Mouse (Mus musculus): ENCODE results near the gene Trmt2b. TPM values are rescaled to one million over a fixed set of nuclear protein-coding genes. Genes with fewer than 3 reads are reported as not detected.

Gene Trmt2b
- polyA plus RNA-seq, 1 experiment from 2014 or later = 12.8 TPM

GRCm38 (mm10) chrX:134303287-134303686 lies 26.5 kb upstream of the Trmt2b start:
- no peak for DNase-seq (ENCODE audit: low spot score)
- no peak overlapping the region for H3K4me3 ChIP-seq (ENCODE audit: low read depth, low read length)
- H3K36me3 ChIP-seq (ENCODE audit: control insufficient read depth, insufficient read depth, low read length) = no peaks in the 10 kb centered on the region
- no peaks in the 10 kb centered on the region for H3K27me3 ChIP-seq (ENCODE audit: control insufficient read depth, insufficient read depth, low read length)
- H3K27ac ChIP-seq (replicated peaks) = no peak overlapping the region
- H3K9me3 ChIP-seq (ENCODE audit: control insufficient read depth, low read length) = no peaks in the 10 kb centered on the region
- no peaks in the 10 kb centered on the region for H3K4me1 ChIP-seq (replicated peaks; ENCODE audit: control insufficient read depth, insufficient read depth)
- H3K4me2 ChIP-seq (replicated peaks; ENCODE audit: low read depth) = no peak overlapping the region
- WGBS = 100% methylated on average over 1 of the region's 1 CpGs
- no peak for ATAC-seq (ENCODE audit: low FRiP score, low TSS enrichment)
- TF ChIP-seq CTCF (IDR thresholded peaks at IDR 0.05; ENCODE audit: low read depth) = no peak
- TF ChIP-seq EP300 (optimal IDR thresholded peaks at IDR 0.05) = no peak
- H3K9ac ChIP-seq (ENCODE audit: low read length) = no peak overlapping the region

DNA sequence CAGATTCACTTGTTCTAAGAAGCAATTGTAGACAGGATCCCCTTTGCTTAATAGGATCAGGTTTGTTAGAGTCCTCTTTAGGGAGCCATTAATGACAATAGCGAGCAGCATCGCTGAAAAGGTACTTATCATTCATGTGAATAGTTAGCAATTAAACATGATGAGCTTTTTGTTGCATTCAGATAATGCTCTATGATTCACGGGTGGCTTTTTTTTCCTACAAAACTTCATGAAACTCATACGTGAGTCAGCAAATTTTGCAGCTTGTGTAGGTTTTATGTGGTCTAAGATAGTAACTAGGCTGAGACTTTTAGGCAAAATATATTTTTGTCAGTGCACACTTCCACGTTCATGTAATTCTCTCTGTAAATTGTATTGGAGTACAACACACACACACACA lies 23.4 kb upstream of the Trmt2b start:
- Histone ChIP-seq H3K36me3 (ENCODE audit: control insufficient read depth, insufficient read depth, low read length) (no peaks in the 10 kb centered on the region), H3K4me2 (replicated peaks; ENCODE audit: low read depth) (no peak overlapping the region), H3K9me3 (ENCODE audit: control insufficient read depth, low read length) (no peaks in the 10 kb centered on the region), H3K27ac (replicated peaks) (no peak overlapping the region), H3K4me1 (replicated peaks; ENCODE audit: control insufficient read depth, insufficient read depth) (no peaks in the 10 kb centered on the region), H3K9ac (ENCODE audit: low read length) (no peak overlapping the region), H3K27me3 (ENCODE audit: control insufficient read depth, insufficient read depth, low read length) (no peaks in the 10 kb centered on the region), H3K4me3 (ENCODE audit: low read depth, low read length) (no peak overlapping the region)
- 59% methylated on average over 5 of the region's 5 CpGs for WGBS
- DNase-seq (ENCODE audit: low spot score) = no peak
- ATAC-seq (ENCODE audit: low FRiP score, low TSS enrichment) = no peak
- no peak for TF ChIP-seq CTCF (IDR thresholded peaks at IDR 0.05; ENCODE audit: low read depth)
- TF ChIP-seq EP300 (optimal IDR thresholded peaks at IDR 0.05) = no peak

DNA sequence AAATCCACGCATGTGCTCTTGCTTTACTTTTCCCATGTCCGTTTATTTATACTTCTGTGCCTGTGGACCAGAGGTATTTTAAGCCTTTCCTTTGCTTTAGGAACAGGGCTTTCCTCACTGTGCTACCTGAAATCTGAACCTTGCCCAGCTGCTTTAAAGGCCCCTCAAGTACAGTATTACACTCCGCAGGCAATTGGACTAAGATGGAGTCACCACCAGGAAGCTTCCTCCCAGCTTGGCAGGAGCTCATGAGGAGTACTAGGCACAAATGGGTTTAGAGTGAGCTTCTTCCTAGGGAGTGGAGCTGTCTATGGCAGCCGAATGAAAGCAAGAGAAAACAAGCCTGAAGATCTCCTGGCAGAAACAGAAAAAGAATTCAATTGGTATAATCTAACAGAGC lies 20.4 kb upstream of the Trmt2b start:
- Histone ChIP-seq H3K4me2 (replicated peaks; ENCODE audit: low read depth) (no peak overlapping the region), H3K9me3 (ENCODE audit: control insufficient read depth, low read length) (no peaks in the 10 kb centered on the region), H3K4me1 (replicated peaks; ENCODE audit: control insufficient read depth, insufficient read depth) (no peaks in the 10 kb centered on the region), H3K9ac (ENCODE audit: low read length) (no peak overlapping the region), H3K36me3 (ENCODE audit: control insufficient read depth, insufficient read depth, low read length) (no peaks in the 10 kb centered on the region), H3K27ac (replicated peaks) (no peak overlapping the region), H3K4me3 (ENCODE audit: low read depth, low read length) (no peak overlapping the region), H3K27me3 (ENCODE audit: control insufficient read depth, insufficient read depth, low read length) (no peaks in the 10 kb centered on the region)
- DNase-seq (ENCODE audit: low spot score) = no peak
- no peak for TF ChIP-seq EP300 (optimal IDR thresholded peaks at IDR 0.05)
- TF ChIP-seq CTCF (IDR thresholded peaks at IDR 0.05; ENCODE audit: low read depth) = no peak
- no peak for ATAC-seq (ENCODE audit: low FRiP score, low TSS enrichment)
- 38% methylated on average over 4 of the region's 4 CpGs for WGBS

GRCm38 (mm10) chrX:134296737-134297136 lies 20.0 kb upstream of the Trmt2b start:
- DNase-seq (ENCODE audit: low spot score) = no peak
- ATAC-seq (ENCODE audit: low FRiP score, low TSS enrichment) = no peak
- H3K4me3 ChIP-seq (ENCODE audit: low read depth, low read length) = 0 out of 2 replicates have a peak overlapping the region, but pooled peaks have one; percentile 27

GRCm38 (mm10) chrX:134296301-134296700 lies 19.5 kb upstream of the Trmt2b start:
- TF ChIP-seq CTCF (IDR thresholded peaks at IDR 0.05; ENCODE audit: low read depth) (no peak), EP300 (optimal IDR thresholded peaks at IDR 0.05) (no peak)
- ATAC-seq (ENCODE audit: low FRiP score, low TSS enrichment) = no peak
- Histone ChIP-seq H3K4me3 (ENCODE audit: low read depth, low read length) (peak overlapping the region; percentile 27; the same call in 1 of the 2 replicates), H3K4me2 (replicated peaks; ENCODE audit: low read depth) (peak overlapping the region; percentile 55), H3K9ac (ENCODE audit: low read length) (no peak overlapping the region), H3K4me1 (replicated peaks; ENCODE audit: control insufficient read depth, insufficient read depth) (no peaks in the 10 kb centered on the region), H3K27me3 (ENCODE audit: control insufficient read depth, insufficient read depth, low read length) (no peaks in the 10 kb centered on the region), H3K36me3 (ENCODE audit: control insufficient read depth, insufficient read depth, low read length) (no peaks in the 10 kb centered on the region), H3K9me3 (ENCODE audit: control insufficient read depth, low read length) (no peaks in the 10 kb centered on the region), H3K27ac (replicated peaks) (no peak overlapping the region)
- WGBS = 28% methylated on average over 9 of the region's 9 CpGs
- peak; percentile 14 for DNase-seq (ENCODE audit: low spot score)

More at GRCm38 (mm10) chrX:134296737-134297136, 20.0 kb upstream of the Trmt2b start:
- H3K4me1 ChIP-seq (replicated peaks; ENCODE audit: control insufficient read depth, insufficient read depth) = no peaks in the 10 kb centered on the region
- TF ChIP-seq CTCF (IDR thresholded peaks at IDR 0.05; ENCODE audit: low read depth) = no peak
- no peak for TF ChIP-seq EP300 (optimal IDR thresholded peaks at IDR 0.05)
- H3K9ac ChIP-seq (ENCODE audit: low read length) = no peak overlapping the region
- no peaks in the 10 kb centered on the region for H3K36me3 ChIP-seq (ENCODE audit: control insufficient read depth, insufficient read depth, low read length)
- 32% methylated on average over 7 of the region's 7 CpGs for WGBS
- H3K27me3 ChIP-seq (ENCODE audit: control insufficient read depth, insufficient read depth, low read length) = no peaks in the 10 kb centered on the region
- peak overlapping the region; percentile 55 for H3K4me2 ChIP-seq (replicated peaks; ENCODE audit: low read depth)
- no peaks in the 10 kb centered on the region for H3K9me3 ChIP-seq (ENCODE audit: control insufficient read depth, low read length)
- H3K27ac ChIP-seq (replicated peaks) = no peak overlapping the region

DNA sequence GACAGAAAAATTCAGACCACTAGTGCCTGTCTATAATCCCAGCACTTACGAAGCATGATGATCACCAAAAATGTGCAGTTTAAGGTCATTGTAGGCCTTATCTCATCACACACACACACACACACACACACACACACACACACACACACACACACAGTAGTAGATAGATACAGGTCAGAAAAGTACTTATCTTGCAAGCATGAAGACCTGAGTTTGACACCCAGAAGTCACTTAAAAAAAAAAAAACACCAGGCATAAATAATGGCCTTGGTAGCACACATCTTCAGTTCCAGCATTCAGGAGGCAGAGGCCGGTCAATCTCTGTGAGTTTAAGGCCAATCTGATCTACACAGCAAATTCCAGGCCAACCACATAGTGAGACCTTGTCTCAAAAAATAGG lies 10.5 kb upstream of the Trmt2b start:
- no peaks in the 10 kb centered on the region for H3K36me3 ChIP-seq (ENCODE audit: control insufficient read depth, insufficient read depth, low read length)
- H3K9me3 ChIP-seq (ENCODE audit: control insufficient read depth, low read length) = no peaks in the 10 kb centered on the region
- no peak for DNase-seq (ENCODE audit: low spot score)
- ATAC-seq (ENCODE audit: low FRiP score, low TSS enrichment) = no peak
- no peak overlapping the region for H3K4me2 ChIP-seq (replicated peaks; ENCODE audit: low read depth)
- no peak overlapping the region for H3K27ac ChIP-seq (replicated peaks)
- 90% methylated on average over 2 of the region's 2 CpGs for WGBS
- no peaks in the 10 kb centered on the region for H3K4me1 ChIP-seq (replicated peaks; ENCODE audit: control insufficient read depth, insufficient read depth)
- no peak for TF ChIP-seq EP300 (optimal IDR thresholded peaks at IDR 0.05)
- TF ChIP-seq CTCF (IDR thresholded peaks at IDR 0.05; ENCODE audit: low read depth) = no peak
- H3K27me3 ChIP-seq (ENCODE audit: control insufficient read depth, insufficient read depth, low read length) = no peaks in the 10 kb centered on the region
- H3K4me3 ChIP-seq (ENCODE audit: low read depth, low read length) = no peak overlapping the region
- no peak overlapping the region for H3K9ac ChIP-seq (ENCODE audit: low read length)

Measured in stomach, postnatal 0 days (tissue).